Mouse (Mus musculus): ENCODE results near the gene Olfr821. TPM values are rescaled to one million over a fixed set of nuclear protein-coding genes. Genes with fewer than 3 reads are reported as not detected.

Olfr821 gene
- polyA plus RNA-seq, 1 experiment from 2014 or later, result not detected

Other genes starting within 250 kb of the Olfr821 start
- not detected in 2 replicates for gene Olfr810, start 235.4 kb upstream of the Olfr821 start, polyA plus RNA-seq (2014; fragmentation: Nextera tagmentation; extraction: Ambion mirVana)
- not detected in 2 replicates for gene Olfr811, start 226.0 kb upstream of the Olfr821 start, polyA plus RNA-seq (2014; fragmentation: Nextera tagmentation; extraction: Ambion mirVana)
- gene Olfr812, start 184.3 kb upstream of the Olfr821 start, polyA plus RNA-seq (2014; fragmentation: Nextera tagmentation; extraction: Ambion mirVana), result not detected in 2 replicates
- gene Olfr813, start 175.0 kb upstream of the Olfr821 start, polyA plus RNA-seq (2014; fragmentation: Nextera tagmentation; extraction: Ambion mirVana), result not detected in 2 replicates
- gene Olfr814, start 150.5 kb upstream of the Olfr821 start, polyA plus RNA-seq (2014; fragmentation: Nextera tagmentation; extraction: Ambion mirVana), result not detected in 2 replicates
- not detected in 2 replicates for gene Olfr815, start 124.5 kb upstream of the Olfr821 start, polyA plus RNA-seq (2014; fragmentation: Nextera tagmentation; extraction: Ambion mirVana)
- not detected in 2 replicates for gene Olfr816, start 114.8 kb upstream of the Olfr821 start, polyA plus RNA-seq (2014; fragmentation: Nextera tagmentation; extraction: Ambion mirVana)
- gene Olfr818, start 81.2 kb upstream of the Olfr821 start, polyA plus RNA-seq (2014; fragmentation: Nextera tagmentation; extraction: Ambion mirVana), result not detected in 2 replicates
- gene Olfr819, start 63.1 kb upstream of the Olfr821 start, polyA plus RNA-seq (2014; fragmentation: Nextera tagmentation; extraction: Ambion mirVana), result not detected in 2 replicates
- gene Olfr247, start 54.2 kb upstream of the Olfr821 start, polyA plus RNA-seq (2014; fragmentation: Nextera tagmentation; extraction: Ambion mirVana), result not detected in 2 replicates
- gene Gm10310, start 45.3 kb upstream of the Olfr821 start, polyA plus RNA-seq (2014; fragmentation: Nextera tagmentation; extraction: Ambion mirVana), result not detected in 2 replicates
- not detected in 2 replicates for gene Olfr820, start 17.7 kb upstream of the Olfr821 start, polyA plus RNA-seq (2014; fragmentation: Nextera tagmentation; extraction: Ambion mirVana)
- gene Olfr822, start 40.9 kb downstream of the Olfr821 start, polyA plus RNA-seq (2014; fragmentation: Nextera tagmentation; extraction: Ambion mirVana), result not detected in 2 replicates
- gene Olfr823, start 85.0 kb downstream of the Olfr821 start, polyA plus RNA-seq (2014; fragmentation: Nextera tagmentation; extraction: Ambion mirVana), result not detected in 2 replicates
- not detected in 2 replicates for gene Olfr824, start 99.7 kb downstream of the Olfr821 start, polyA plus RNA-seq (2014; fragmentation: Nextera tagmentation; extraction: Ambion mirVana)
- gene Olfr825, start 136.4 kb downstream of the Olfr821 start, polyA plus RNA-seq (2014; fragmentation: Nextera tagmentation; extraction: Ambion mirVana), result not detected in 2 replicates
- not detected in 2 replicates for gene Olfr826, start 153.8 kb downstream of the Olfr821 start, polyA plus RNA-seq (2014; fragmentation: Nextera tagmentation; extraction: Ambion mirVana)
- not detected in 2 replicates for gene Olfr827, start 184.1 kb downstream of the Olfr821 start, polyA plus RNA-seq (2014; fragmentation: Nextera tagmentation; extraction: Ambion mirVana)
- 6.2 and 7.3 TPM in 2 replicates for gene Neurod4, start 249.9 kb downstream of the Olfr821 start, polyA plus RNA-seq (2014; fragmentation: Nextera tagmentation; extraction: Ambion mirVana)